Mouse (Mus musculus): ENCODE measurements around the gene Srcin1.

The Srcin1 gene

DNA sequence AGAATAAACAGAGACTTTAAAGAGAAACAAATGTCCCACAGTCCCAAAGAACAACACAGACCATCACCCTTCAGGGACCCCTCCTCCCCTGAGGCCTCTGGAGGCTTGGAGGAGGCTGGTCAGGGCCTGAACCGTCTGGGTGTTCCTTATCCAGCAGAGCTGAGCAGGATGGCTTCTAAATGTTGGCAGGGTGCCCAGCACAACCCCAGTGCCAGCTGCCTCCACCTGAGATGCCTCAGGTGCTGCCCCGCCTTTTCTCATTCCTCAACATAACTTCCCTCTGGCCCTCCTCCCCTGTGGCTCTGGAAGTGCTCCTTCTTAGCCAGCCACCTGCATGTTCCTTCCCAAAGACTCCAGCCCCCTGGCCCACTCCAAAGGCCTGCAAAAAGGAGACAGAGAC is 2.3 kb upstream of the Srcin1 start:
- no peak for DNase-seq

DNA sequence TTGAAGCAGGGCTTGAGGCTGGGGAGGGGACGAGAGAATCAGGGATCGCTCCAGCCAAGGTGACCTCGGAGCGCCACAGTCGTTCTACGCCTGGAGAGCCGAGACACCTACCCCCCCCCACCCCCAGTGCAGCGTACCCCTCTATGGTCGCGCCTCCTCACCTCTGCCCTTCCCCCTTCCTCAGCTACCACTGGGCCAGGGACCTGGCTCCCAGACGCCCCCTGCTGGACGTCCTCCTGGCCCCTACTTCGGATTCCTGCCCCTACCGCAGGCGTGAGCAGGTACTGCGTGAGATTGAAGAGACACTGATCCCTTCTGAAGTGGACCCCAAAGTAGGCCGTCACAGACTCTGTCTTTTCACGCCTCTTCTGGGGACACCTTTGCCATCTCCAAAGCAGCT is 348 bp downstream of the Srcin1 start:
- DNase-seq, result peak; percentile 85 to 86

DNA sequence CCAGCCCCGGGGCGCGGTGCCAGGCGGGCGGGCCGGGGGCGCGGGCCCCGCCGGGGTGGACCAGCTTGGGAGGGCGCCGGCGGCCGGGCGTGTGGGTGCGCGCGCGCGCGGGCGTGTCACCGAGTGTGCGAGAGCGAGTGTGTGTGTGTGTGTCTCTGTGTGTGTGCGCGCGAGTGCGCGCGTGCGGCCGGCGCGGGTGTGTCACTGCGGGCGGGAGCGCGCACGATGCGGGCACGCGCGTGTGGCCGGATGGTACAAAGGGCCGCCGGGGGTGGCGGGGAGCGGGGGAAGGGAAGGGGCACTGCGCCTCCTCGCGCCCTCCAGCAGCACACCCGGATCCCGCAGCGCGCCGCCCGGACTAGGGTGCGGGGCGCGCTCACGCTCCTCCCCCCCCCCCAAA is 911 bp downstream of the Srcin1 start:
- peak in 1 of 2 experiments; percentile 33 for DNase-seq

DNA sequence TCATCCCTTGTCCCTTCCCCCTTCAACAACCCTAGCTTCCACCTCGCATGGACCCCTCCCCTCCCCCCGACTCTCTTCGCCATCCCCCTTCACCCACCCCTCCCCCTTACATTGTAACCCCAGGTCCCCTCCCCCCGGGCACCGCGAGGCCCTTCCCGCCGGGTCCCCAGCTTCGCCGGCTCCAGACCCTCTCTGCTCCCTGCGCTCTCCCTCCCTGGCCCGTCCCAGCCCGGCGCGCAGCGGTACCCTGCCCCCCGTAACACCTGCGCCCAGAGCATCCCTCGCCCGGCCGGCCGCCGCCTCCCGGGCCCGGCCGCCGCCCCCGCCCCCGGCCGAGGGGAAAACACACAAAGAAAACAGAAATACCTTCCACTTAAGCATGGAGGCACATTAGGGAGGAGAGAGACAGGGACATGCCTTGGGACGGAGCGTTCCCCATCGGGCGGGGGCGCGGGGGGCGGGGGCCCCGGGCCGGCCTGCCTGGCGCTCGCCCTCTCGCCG is 1.4 kb downstream of the Srcin1 start:
- no peak for DNase-seq

DNA sequence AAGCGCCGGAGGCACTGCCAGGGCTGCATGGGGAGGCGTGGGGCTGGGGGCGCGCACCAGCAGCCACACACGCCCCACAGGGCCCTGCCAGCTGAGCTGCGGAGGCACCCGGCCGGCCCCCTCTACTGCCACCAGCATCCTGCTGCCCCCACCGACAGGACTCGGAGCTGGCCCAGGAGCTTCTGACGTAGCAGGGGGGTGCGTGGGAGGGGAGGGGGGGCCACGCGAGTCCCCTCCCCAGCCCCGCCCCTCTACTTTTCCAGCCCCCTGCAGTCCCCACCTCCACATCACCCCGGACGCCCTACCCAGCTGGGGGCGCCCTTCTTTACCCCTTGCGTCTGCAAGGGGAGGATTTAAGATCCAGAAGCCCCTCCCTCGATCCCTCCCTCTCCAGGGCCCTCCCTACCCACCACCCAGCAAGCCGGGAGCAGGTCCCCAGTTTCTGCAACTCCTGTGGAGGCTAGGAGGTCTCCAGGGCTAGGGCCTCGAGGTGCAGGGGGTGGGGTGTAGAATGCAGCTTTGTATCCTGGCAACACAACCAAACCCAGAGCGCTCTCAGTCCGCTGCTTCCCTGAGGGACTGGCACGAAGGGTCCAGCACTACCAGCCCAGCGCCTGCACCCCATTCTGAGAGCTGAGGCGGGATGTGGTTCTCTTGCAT is 2.0 kb downstream of the Srcin1 start:
- peak in 1 of 2 experiments; percentile 32 for DNase-seq

DNA sequence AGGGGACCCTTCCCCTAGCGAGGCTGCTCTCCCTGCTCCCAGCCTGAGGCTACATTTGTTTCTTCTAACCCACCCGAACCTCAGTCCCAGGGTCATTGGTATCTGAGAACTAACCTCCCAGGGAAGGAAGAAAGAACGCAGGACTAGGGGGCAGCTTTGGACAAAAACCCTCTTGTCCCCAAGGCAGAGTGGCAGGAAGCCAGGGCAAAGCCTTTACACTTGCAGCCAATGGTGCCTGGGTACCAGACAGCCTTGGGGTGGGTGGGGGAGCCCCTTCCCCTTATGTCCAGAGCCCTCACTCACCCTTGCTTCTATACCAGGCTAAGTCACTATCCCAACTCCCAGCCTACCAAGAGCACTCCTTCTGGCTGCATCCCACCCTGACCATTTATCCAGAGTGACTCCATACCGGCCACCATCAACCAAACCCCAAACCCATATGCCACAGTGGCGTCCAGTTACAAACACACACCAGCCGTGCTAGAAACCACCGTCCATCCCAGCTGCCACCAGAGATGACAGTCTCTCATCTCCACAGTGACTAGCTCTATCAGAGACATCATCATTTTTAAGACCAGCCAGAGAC is 3.0 kb downstream of the Srcin1 start:
- DNase-seq, result no peak

DNA sequence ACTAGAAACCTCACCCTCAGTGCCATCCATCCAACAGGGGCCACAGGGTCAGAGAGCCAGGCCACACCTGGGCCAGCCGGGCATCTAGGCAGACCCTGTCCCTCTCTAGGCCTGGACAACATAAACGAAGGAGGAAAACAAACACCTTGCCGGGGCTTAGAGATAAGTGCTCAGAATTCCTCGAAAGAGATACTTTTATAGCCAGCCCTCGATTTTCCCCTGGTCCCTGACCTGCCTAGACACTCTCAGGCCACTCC is 4.0 kb downstream of the Srcin1 start:
- no peak for DNase-seq

DNA sequence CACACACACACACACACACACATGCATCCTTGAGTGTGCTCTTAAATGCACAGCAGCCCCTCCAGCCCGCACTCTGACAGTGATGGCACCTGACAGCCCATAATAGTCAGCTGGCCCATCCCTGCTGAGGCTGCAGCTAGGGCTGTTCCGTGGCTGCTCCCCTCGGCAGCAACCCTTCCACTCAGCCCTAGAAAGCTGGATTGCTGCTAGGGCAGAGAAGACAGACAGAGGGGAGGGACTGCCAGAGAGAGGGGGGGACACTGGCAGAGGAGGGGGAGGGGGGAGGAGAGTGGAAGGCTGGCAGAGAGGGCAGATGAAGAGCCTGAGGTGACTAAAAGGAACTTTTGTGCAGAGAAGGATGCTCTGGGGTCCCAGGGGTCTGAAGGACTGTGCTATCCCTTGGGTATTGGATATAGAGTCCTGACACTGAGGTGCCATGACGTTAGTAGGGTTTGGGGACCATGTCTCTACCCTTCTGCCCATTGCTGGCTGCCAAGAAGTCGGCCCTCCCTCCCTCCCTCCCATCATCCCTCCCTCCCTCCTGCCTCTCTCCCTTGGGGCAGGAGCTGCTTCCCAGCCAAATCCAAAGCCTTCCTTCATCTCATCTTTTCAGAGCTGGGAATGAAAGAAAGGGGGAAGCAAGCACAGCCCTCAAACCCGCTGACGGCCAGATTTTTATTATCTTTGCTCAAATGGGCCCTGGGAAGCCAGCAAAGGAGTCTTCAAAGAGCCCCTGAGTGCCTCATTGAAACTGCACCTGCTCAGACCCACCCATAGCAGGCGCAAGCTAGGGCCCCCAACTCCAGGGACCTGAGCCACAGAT is 4.5 kb downstream of the Srcin1 start:
- no peak for DNase-seq

DNA sequence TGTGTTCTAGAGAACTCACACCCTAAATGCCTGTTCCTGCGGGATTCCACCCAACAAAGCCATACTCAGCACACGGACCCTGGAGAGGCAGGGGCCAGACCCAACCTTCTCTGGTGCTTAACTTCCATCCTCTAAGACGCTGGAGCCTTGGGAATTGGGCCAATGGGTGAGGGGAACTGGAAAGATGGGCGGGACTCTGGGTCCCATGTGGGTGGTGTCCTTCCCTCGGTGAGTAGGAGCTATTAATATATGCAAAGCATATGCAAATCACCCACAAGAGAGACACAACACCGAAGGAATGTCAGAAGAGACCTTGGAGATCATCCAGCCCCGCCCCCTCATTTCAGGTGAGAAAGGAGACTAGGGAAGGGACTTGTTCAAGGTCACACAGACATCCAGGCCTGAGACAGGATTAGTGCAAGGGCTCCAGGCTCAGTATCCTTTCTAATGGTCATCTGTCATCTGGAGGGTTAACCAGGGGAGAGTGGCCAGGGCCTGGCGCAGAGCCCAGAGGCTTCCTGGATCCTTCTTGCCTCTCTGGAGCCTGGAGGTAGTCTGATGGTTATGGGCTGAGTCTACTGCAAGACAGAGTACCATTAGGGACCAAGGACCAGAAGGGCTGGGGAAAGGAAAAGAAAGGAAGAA is 5.4 kb downstream of the Srcin1 start:
- DNase-seq, result no peak

DNA sequence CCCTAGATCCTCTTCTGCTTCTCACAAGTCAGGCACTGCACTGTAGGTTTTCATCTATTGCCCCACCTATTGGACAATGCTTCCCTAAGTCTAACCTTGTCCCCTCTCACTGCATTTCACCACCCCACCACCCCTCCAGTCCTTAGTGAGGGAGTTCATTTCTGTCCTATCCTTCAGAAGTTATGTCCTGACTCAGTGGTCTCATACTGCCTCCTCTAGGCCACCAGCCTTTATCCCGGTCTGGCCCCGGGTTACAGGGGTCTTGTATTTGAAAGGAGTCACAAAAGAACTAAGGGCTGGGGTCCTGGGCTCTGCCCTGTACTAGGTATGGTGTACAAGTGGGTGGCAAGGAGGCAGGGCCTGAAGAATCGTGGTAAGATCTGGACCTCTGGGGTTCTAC is 6.2 kb downstream of the Srcin1 start:
- no peak for DNase-seq

DNA sequence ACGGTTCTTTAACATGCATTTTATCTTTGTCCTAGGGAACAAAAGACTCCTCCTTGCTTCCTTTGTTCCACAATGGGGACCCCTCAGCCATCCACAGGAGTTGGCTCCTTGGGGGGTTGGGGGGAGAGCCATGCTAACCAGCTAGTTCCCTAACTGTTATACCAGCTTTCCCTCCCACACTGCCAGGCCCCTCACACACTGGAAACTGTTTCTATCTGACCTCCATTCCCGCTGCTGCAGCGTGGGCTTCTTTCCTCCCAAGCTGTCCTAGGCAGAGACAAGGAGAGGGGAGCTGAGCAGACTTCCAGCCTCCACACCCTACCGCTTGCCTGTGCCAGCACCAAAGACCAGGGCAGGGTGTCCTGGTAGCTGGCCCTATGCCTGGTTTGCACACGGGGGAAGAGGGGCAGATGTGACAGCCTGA is 6.7 kb downstream of the Srcin1 start:
- no peak for DNase-seq

DNA sequence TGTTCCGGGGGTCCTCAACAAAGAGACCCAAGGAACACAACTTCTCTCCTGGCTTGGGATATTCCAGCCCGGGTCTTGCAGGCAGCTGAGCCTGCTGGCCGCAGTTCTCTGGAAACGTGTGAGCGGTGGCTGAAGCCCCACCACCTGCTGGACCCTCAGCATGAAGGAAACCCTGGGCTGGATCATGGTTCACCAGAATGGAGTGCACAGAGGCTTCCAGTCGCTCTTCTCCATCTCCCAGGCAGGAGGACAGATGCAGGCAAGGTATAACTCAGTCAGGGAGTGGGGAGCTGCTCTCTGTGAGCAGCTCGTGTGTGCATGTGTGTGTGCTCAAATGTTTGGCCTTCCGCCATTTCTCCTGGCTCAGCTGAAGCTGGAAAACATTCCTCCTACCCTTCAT is 7.3 kb downstream of the Srcin1 start:
- no peak for DNase-seq

DNA sequence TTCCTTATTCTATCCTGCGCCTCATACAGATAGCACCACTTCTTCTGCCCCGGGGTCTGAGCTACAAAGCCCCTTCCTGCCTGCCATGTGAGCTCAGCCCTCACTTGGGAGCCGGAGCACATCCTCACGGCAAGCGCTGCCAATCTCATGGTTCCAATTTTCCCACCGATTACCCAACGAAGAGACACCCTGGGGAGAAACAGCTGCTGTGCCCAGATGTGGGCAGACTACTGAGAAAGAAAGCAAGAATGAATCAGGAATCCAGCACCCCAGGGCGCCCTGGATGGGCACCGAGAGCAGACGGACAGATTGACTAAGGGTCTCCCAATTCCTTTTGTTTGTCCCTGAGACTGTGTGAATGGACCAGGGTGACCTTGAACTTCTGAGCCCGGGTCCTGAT is 8.5 kb downstream of the Srcin1 start:
- no peak for DNase-seq

DNA sequence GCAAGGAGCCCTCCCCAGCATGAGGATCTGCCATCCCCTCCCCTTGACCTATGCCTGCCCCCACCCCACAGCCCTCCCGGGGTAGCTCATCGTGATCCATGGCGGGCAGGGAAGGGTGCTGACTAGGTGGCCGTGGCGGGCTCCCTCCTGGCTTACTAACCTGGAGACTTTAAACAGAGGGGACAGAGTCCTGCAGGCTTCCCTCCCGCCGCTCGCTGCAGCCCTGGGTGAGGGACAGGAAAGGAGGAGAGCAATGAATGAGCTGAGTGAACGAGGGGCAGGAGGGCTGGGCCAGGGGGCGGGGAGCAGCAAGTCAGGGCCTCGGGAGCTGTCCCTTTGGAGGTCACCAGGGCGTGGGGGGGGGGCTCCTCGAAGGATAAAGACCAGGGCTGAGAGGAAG is 9.4 kb downstream of the Srcin1 start:
- no peak for DNase-seq

DNA sequence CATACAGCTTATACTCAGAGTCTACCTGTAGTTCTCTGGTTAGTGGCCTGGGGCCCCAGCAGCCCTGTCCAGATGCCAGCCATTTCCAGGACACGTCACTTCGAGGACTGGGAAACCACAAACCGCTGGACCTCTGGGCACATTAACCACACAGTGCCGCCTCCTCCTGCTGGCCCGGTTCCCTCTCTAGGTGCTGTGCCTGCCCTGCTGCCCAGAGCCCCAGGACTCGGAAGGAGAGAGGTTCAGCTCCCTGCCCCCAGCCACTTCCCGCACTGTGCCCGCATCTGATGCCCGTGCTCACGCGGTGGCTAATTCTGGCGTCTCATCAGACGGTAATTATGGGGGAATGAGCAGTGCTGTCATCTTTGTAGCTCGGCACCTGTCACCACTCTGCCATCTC is 12.3 kb downstream of the Srcin1 start:
- DNase-seq, result no peak

DNA sequence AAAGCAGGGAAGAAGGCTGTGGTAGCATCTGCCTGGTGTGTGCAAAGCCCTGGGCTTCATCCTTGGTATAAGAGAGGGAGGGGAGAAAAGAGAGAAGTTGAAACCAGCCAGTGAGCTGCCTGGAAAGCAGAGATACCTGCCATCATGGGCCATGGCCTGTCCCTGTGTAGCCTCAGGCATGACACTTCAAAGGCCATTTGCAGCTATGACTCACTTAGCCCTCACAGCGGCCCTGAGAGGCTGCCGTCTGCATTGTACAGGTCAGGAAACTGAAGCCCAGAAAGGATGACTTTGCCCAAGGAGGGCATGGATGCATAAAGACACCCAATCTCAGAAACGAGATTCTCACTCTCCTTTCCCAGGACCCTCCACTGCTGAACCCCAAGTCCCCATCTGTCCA is 13.4 kb downstream of the Srcin1 start:
- DNase-seq, result no peak

DNA sequence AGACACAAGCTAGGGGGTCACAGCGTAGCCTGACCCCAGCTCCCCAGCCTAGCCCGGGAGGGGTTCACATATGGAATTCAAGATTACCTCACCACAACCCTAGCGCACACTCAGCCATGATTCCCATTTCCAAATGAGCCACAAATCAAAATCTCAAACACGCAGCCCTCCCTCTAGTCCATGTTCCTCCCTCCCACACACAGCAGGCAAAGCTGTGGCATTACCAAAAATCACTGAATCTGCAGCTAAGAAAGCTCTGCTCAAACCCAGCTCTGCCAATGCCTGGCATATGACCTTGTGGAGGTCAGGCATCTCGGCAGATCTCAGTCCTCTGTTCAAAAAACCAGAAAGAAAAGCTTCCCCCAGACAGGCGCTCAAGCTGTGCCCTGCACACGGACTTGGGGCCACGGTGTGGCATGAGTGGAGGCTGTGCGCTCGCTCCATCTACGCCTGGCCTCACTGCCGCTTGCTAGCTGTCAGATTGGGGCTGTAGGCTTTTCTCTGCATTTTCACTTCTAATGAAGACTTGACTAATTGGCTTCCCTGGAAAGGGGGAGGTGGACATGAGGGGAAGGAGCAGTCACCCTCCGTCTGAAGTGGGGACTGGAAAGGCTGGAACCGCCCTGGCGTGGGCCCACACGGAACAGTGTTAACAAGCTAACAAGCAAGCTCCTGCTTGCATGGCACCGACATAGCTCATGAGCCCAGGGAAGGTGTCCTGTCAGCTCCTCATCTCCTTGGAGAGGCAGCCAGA is 15.6 kb downstream of the Srcin1 start:
- DNase-seq, result no peak

DNA sequence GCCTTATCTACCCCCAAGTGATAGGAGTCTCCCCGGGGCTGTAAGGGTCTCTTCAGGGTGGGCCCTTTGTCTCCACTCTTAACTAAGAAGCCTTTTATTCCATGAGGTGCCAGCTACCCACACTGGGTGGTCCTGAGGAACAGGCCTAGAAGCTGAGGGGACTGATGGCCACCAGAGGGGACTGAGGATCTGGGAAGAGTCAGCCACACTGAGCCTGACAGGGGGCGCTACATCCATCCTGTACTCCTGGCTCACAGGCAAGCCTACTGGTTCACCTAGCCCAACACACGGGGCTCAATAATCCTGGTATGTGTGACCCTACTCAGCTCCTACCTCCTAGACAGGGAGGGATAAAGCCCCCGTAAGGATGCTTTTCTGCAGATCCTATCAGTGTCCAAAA is 16.4 kb downstream of the Srcin1 start:
- DNase-seq, result no peak

DNA sequence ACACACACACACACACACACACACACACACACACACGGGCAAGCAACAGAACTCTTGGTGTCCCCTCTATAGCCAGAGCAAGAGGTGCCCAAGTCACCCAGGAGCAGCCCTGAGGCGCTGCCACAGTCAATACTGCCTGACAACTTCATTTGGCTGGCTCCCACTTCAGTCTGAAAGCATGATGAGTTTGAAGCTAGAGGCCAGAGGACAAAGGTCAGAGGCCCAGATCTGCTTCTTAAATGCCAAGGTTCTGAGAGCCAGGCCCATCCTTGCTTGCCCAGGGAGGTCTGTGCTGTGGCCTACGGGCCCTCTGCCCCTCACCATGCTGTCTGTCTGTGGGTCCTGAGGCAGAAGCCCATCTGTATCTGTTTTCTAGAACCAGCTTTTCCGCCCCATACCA is 18.1 kb downstream of the Srcin1 start:
- no peak for DNase-seq

DNA sequence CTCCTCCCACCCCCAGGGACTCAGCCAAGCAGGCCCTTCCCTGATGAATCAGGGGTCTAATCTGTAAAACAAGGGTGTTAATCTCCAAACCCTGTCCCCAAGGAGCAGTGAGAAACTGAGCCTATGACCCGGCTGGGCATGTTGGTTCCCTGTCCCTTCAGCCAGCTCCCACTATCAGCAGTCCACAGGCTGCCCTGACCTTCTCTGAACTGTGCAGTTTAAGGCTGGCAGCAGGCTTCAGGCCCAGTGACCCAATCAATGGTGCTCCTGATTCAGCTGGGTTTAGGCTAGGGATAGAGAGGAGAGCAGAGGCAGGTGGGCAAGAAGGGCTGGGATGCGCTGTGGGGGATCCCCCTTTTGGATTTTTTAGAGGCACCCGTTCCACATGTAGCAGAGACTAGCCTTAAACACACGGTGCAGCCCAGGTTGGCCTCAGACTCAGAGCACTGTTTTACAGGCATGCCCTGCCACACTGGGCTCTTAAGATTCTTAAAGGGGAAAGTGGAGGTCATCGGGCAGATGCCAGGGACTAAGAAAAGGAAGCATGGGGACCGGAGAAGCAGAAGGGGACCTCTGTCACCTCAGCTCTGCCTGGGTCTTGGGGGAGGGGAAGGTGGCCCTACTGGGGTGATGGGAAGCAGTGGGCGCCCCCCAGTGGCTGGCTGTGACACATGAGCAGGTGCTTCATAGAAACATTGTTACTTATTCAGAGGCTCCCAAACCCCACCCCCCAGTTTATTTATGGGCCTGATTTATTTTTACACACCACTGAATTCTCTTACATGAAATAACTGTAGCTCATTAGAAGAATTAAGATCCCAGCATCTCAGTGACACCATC is 19.2 kb downstream of the Srcin1 start:
- DNase-seq, result peak; percentile 88

DNA sequence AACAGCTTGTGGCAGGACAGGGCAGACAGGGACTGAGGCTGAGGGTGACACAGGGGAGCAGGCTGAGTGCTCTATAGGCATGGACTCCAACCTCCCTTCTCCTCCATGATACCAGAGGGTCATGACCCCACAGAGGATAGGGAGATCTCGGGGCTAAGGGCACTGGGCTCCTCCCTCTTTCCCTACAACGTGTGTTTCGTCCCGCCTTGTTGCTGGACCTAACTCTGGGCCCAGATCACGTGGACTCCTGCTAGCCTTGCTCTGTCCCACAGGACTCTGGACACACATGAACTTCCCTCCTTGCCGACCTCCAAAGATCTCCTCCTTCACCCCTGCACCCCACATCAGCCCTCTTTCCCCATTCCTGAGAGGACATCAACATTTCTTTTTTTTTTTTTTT is 20.8 kb downstream of the Srcin1 start:
- no peak for DNase-seq

DNA sequence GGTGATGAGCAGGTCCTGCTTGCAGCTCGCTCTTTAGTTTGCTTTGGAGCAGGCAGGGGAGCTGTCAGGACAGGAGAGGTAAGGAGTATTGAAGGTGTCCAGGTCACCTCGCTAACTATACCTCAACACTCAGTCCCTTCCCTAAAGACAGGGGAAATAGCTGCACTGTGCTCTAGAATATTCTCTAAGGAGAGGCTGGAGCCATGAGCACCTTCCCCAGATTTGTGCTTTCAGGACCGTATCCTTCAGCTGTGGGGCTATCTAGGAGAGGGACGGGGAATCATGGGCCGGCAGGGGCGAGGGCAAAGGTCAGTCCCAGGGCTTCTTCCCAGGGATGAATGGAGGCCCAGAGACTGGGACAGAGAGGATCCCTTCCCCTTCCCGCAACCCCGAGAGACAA is 23.8 kb downstream of the Srcin1 start:
- no peak for DNase-seq
